Mouse (Mus musculus): ENCODE data around the gene Cldn14.
"Not testable (repeated sequence)": the region's sequence is repeated elsewhere in the genome, so short reads cannot be mapped to it uniquely, and the experiment has no call there.

The Cldn14 gene

DNA sequence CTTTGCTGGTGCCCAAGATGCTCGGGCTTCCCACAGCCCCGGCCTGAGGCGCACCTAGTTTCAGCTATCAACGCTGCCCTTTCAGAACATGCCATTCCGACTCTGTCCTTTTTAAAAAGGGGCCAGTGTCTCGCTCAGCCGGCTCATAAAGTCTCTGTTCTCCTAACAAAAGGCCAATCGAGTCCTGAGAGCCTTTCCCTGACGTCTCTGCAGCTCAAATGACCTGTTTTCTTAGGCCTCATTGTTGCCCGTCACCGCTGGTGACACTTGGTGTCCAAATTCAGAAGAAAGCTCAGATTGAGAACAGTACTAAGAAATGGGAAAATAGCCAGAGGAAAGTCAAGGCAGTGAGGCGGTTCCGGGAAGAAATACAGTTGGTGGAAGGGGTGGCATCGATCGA, at the start of gene Cldn14:
Cldn14 (minus strand) TSS at position 101 of the 400 bp plus-strand sequence.
- no peak for DNase-seq (ENCODE audit: low spot score in 2 of 2)

DNA sequence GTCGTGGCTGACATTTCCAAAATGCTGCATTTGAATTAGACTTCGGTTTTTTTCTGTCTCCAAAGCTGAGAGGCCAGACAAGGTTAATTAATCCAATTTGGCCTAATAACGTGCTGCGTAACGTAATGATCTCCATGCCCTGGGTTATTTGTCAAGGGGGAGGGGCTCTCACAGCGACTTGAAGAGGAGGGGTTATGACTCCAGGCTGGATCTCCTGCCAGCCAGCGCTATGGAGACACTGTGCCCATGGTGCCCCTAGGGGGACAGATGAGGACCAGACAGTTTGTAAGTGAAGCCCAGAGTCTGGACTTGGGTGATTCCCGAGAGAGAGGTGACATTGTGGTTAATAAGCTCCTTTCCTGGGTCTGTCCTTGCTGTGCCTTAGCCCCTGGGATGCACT, 46.9 kb upstream of the Cldn14 start:
- DNase-seq (ENCODE audit: low spot score in 2 of 2): no peak

DNA sequence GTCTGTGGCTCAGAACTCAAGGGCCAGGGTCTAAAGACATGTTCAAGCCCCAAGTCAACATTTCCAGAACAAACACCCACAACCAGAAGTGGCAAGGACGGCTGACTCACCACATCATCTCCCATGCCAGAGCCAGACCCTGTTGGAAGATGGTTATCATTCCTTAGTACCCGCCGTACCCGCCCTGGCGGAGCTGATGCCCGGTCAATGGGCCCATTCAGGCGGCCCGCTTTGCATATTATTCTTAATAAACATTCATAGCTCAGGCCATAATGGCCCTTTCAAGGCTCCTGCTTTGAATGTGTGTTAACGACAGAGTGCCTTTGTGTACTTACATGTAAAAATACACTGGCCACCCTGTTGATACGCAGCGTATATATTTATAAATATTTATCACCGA, 46.5 kb upstream of the Cldn14 start:
- no peak for DNase-seq (ENCODE audit: low spot score in 2 of 2)

DNA sequence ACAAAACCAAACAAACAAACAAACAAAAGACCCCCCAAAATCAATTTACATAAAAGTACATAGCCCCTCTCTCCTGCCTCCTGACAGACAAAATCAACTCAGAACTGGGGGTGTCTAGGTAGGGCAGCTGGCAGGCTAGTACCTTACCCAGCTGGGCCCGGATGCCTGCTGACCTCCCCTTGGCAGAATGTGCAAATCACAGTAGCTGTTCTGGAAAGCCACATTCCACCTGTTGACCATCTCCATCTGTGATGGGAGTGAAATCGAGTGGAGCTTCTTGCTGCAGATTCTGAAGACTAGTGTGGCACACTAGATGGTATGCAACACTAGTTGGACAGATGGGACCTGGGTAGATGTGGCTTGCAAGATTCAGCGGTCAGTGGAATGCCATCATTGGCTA, 41.7 kb upstream of the Cldn14 start:
- DNase-seq (ENCODE audit: low spot score in 2 of 2): no peak

DNA sequence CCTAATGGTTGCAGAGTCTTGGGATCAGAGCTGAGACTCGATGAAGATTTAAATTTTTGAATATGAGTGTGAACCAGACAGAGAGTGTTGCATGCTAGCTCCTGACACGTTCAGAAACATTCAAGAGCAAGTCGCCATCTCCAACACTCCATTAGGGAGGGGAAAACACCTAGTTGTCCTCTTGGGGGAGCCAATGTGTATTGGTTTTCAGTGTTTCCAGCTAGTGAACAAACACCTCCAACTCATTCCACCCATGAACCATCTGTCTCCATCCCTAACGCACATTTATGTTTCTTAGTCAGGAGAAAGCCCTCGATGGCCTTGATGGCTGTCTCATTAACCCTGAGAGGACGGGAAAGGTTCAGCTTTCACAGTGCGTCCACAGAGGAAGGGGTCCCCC, 36.4 kb upstream of the Cldn14 start:
- no peak for DNase-seq (ENCODE audit: low spot score in 2 of 2)

DNA sequence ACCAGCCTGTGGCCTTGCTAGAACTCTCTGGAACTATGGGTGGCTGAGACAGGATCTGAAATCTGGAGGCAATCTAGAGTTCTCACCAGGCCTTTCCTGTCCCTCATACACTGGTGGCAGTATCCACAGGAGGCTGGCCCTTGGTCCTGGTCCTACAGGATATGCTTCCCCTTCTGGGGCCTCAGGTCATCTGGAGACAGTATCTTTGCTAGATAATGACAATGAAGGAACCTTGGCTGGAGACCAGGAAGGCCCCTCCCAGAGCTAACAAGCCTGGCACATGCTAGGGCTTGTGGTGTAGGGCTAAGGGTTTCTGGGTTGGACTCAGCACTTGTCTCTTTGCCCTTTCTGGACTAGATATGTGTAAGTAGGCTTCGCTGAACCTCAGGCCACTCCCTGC, 35.2 kb upstream of the Cldn14 start:
- DNase-seq (ENCODE audit: low spot score in 2 of 2): no peak

DNA sequence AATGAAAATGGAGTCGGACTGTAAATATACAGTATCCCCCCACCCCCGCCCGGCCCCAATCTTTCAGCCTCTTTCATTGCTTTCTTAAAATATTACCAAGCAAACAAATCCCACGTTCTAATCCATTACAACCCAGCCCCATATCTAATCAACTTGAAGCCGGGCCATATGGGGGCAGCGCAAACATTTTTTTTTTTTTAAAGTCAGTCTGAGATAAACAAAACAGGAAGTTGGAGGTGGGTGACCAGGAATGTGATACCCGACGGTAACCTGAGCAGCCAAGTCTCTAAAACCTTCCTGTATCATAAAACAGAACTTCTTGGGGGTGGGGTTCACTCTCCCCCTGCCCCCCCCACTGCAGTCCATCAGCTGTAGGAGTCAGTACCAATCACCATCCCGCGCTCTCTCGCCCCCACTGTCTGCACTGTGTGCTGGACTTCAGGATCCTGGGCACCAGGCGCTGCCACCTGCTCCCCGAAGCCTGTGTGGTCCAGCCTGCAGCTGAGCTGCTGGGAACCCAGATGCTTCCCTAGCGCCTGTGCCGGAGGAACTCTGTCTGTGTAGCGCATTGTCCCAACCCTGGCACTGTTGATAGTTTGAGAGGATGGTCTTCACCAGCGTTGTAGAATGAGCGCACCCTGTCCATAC, 32.6 kb upstream of the Cldn14 start:
- DNase-seq (ENCODE audit: low spot score in 2 of 2): no peak

DNA sequence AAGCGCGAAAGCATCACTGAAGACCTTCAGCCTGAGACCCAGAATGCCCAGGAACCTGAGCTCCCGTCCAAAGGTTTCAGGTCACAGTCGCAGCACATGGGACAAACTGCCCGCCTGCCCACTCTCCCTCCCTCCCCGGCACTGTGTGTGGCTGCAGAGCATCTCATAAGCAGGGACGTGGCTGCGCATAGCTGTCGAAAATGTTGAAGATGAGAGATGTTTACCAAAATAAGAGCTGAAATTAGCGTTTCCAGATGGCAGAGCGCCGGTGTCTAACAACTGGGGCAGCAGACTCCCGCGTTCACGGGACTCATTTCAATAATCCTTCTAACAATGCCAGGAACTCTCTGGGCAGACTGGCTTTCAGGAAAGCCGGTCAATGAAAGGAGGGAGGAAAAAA, 31.8 kb upstream of the Cldn14 start:
- no peak for DNase-seq (ENCODE audit: low spot score in 2 of 2)

DNA sequence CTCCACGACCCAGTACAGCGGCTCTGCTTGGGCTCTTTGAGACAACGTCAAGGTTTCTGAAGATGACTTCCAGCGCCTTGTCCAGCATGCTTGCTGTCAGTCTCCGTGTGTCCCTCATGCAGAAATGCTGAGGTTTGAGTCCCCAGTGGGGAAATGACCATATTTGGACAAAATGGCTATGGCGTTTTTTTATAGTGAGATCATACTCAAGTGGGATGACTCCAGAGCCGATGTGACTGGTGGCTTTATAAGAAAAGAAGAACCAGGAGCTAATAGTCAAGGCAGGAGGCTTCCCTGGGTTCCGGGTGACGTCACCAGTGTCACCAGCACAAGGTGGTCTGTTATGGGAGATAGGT, 30.3 kb upstream of the Cldn14 start:
- no peak for DNase-seq (ENCODE audit: low spot score in 2 of 2)

DNA sequence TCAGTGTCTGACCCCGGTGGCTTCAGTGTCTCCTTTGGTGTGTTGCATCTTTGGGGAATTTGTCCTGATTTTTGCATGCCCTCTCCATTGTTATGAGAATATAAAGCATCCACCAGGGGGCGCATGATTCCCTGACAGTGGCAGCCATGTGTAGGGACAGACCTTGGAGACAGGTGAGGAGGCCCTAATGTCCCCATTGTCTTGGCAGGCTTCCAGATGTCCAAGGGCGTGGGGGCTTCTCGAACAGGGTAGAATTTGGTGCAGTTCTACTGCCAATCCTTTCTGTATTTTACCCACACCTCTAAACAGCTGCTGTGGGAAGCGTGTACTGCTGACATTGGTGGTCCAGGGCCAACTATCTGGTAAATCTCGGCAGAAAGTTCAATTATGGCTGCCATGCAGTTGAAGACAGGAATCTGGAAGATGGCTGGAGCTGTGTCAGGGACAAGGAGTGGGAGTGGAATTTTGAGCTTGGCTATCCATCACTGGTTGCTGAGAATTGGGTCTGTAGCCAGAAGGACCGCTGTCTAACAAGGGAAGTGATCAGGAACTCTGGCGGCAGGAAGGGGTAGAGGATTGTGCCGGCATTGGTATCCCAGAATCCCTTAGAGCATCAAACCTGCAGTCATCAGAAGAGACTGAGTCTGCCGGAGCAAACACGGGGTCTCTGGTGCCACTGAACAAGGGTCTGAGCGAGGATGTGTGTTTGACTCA, 29.8 kb upstream of the Cldn14 start:
- DNase-seq (ENCODE audit: low spot score in 2 of 2): peak; percentile 43 to 84

DNA sequence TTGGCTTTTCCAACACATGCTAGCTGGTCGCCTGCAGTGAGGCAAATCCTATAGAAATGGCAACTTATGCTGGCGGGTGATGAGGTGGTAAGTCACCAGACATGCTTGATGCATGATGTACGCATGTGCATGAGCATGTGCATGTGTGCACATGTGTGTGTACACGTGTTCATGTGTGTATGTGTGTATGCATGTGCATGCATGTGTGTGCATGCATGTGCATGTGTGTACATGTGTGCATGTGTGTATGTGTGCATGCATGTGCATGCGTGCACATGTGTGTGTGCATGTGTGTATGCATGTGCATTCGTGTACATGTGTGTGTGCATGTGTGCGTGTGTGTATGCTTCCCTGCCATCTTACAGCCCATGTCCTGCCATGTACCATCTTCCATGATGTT, 28.6 kb upstream of the Cldn14 start:
- DNase-seq (ENCODE audit: low spot score in 2 of 2): no peak

DNA sequence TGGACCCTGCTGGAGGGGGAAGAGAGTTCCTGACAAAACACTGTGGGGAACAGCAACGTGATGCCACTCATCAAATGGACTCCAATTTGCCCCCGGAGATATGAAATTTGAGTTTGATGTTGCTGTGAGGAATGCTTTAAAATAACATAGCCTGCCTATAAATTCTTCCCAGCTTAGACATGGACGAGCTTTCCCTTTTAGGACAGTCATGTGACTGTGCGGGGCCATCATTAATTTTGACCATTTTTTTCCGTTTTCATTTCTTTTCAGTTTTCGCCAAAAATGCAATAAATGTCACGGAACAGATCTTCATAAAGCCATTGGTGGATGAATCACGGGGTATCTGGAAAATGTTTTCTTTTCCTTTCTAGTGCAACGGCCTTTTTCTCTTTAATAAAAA, 25.5 kb upstream of the Cldn14 start:
- DNase-seq (ENCODE audit: low spot score in 2 of 2): no peak

DNA sequence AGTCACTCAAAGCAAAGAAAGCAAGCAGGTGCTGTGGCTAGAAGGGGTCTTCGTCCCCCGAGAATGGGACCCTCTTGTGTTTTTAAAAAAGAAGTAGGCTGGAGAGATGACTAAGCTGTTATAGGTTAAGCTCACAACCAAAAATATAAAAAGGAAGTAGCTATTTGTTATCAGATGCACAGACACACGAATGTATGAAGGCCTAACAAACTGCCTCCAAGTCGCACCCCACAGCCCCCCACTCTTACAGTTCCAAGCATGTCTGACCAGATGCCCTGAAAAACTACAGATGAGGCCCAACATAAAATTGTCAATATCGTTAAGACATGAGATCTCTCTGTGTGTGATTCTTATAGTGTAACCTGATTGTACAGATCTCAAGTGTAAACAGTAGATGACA, 23.6 kb upstream of the Cldn14 start:
- DNase-seq (ENCODE audit: low spot score in 2 of 2): no peak

DNA sequence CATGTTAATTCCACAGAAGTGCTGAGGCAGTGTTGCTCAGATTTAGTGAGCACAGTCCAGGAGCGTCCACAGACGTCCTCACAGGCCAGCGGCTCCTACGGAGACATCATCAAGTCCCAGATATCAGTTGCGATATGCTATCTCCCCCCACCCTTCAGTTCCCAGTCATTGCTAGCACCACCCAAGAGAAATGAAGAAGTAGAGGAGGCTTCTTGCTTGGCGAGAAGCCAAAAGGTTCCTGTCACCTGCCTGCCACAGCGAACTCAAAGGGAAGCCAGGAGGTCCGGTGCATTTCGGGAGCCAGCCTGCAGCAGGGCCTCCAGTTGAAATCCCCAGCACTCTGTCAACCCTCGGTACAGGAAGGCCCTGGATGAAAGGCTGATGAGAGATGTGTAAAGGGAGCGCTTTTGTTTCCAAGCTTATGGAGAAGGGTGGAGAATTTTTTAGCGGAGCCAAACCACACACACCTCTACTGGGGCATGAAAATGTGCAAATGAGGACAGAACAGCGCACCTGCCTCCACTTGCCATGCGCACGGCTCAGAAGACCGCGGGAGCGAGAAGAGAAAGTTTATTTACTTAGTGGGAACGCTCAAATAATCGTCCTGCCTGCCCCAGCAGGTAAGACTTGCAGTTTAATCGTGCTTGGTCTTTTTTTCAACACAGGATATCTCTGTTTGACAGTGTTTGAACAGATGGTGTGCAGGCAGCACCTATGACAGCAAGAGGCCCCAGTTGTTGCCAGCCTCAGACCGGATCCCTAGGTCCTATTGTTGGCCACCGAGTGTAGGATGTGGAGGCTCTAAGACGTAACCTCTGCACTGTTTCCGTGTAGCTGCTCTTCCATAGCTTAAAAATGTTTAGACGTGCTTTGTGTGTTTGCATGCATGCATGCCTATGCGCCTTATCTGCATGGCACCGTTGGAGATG, 15.0 kb upstream of the Cldn14 start:
- no peak for DNase-seq (ENCODE audit: low spot score in 2 of 2)

DNA sequence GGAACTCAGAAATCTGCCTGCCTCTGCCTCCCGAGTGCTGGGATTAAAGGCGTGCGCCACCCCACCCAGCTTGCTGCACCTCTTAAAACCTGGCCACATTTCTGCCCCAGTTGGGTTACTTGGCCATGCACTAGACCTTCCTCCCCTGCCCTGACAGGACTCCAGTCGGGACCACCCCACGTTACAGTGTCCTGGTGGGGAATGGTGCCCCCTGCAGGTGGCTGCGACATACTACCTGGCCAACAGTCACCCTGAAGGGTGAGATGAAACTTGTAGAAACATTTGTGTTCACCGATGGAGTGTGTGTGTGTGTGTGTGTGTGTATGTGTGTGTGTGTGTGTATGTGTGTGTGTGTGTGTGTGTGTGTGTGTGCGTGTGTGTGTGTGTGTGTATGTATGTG, 11.1 kb upstream of the Cldn14 start:
- DNase-seq (ENCODE audit: low spot score in 2 of 2): peak in 1 of 2 experiments; percentile 18

DNA sequence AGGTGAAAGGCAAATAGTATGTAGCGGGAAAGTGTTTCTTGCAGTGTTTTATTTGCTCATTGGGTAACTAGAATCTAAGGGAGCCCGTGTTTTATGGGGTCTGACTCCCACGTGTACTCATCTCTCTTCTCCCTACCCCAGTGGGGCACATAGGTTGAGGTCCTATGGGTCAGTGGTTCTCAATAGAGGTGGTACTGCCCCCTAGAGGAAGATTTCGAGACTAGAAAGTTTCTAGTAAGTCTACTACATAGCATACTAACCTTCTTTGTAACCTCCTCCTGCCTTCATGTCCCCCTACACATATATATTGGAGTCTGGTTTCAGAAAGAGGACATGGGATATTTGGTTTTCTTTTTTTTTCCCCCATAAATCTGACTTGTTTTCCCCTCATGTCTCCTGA, 9.3 kb upstream of the Cldn14 start:
- DNase-seq (ENCODE audit: low spot score in 2 of 2): no peak

DNA sequence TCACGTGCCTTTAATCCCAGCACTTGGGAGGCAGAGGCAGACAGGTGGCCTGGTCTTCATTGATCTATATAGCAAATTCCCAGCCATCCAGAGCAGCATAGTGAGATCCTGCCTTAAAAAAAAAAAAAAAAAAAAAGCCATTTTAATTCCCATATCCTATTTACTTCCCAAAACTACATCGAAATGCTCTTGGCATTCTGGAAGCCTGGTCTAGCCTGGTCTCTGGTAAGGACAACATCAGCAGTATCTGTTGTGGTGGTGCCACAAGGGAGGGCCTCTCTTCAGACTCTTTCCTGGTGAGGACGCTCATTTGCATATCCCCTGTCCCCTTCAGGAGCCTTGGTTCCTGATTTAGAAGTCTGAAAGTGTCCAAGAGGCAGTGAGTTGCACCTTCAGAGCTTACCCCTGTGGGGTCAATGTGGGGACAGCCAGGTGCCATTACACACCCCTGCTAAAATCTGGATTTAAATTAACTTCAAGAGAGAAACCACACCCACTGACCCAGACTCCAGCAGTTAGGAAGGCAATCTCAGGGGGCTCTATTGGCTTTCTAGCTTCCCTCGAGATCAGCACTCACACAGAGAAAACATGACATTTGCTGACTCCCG, 6.0 kb upstream of the Cldn14 start:
- DNase-seq (ENCODE audit: low spot score in 2 of 2): no peak

DNA sequence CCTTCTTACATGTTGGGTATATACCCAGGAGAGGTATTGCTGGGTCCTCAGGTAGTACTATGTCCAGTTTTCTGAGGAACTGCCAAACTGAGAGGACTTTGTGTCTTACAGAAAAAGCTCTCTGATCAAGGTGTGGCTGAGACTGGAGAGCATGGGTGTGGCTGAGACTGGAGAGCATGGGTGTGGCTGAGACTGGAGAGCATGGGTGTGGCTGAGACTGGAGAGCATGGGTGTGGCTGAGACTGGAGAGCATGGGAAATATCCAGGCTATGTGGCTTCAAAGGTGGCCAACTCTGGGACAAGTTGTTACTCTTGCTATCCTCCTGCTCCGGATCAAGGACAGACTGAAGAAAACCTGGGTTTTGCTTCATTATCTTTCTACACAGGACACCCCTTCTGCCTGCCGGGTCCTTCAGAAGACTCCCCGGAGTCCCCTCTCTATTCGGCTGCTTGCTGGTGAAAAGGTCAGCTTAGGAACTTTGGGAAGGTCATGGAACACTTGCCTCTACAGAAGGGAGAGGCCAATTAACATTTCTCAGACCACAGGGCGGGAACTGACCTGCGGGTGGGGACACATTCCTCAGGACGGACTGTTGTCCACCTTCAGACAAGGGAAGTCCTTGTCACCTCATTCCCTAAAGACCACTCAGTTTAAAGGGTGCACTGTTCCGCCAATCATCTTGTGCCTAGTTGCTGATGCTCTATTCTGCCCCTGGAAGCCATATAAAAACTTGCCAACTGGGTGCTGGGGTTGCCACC, 4.9 kb upstream of the Cldn14 start:
- not testable (repeated sequence) for DNase-seq (ENCODE audit: low spot score in 2 of 2)

DNA sequence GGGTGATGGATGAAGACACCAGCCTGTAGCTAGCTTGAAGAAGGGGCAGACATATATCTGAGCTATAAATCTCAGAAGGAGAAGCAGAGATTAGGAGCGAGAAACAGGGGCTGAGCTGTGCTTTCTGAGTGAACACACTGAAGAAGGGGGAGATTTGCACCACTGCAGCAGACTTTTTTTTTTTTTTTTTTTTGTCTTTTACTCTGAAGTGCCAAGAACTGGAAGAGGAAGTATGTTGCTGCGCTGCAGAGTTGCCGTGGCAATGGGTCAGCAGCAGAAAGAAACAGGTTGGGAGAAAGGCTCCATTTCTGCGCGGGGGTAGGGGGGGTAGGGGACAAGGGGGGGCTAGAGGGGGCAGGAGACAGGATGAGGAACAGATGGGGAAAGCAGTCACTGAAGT, 2.6 kb upstream of the Cldn14 start:
- no peak for DNase-seq (ENCODE audit: low spot score in 2 of 2)

DNA sequence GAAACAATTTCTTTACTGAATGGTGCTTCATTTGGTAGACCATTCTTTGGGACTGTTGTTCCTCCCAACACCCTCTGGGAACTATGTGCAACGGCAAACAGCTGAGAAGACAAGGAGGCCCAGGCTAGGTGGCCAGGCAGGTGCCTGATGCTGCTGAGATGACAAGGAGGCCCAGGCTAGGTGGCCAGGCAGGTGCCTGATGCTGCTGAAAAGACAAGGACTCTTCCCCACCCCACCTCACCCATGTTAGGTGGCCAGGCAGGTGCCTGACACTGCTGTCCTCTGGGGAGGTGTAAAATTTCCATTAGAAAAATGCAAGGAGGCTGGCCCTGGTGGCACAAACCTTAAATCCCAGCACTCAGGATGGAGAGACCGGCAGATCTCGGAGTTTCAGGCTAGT, 2.0 kb upstream of the Cldn14 start:
- no peak for DNase-seq (ENCODE audit: low spot score in 2 of 2)

DNA sequence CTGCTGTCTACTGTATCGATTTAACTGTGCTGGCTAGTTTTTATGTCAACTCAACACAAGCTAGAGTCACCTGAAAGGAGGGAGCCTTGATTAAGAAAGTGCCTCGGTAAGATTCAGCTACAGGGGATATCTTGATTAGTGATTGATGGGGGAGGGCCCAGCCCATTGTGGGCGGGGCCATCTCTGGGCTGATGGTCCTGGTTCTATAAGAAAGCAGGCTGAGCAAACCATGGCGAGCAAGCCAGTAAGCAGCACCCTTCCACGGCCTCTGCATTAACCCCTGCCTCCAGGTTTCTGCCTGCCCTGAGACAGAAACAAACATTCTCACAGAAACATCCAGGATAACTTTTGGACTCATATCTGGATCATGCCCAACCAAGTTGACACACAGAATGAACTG, 1.5 kb upstream of the Cldn14 start:
- DNase-seq (ENCODE audit: low spot score in 2 of 2): no peak

DNA sequence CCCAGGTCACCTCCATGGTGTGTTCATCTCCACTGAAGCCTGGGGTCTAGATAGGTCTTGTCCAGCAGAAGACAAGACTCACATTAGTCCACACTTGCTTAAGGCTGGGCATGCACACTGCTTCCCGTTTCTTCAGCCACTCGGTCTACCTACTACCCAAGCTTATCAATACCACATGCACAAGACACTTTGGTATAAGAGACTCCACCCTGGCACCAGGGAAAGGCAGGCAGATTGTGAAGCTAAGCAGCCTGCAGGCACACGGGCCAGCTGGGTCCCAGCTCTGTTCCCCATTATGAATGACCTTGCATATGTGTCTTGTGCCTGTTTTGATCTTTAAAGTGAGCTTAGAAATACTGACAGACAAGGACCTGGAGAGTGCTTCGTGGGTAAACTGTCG, 719 bp upstream of the Cldn14 start:
- DNase-seq (ENCODE audit: low spot score in 2 of 2): no peak

All from thymus, postnatal 10 days (tissue).